Mouse (Mus musculus) forebrain, embryonic 16.5 days (tissue): ENCODE data around the gene Gm9833. TPM values are rescaled to one million over a fixed set of nuclear protein-coding genes. Genes with fewer than 3 reads are reported as not detected.
"Not testable (repeated sequence)": the region's sequence is repeated elsewhere in the genome, so short reads cannot be mapped to it uniquely, and the experiment has no call there.

Experiments
- ATAC-seq: fragments of 200-750 bp; cut with Nextera tagmentation; 2 replicates; pipeline ENCODE4 v1.8.0; 2017; ENCODE audit warnings: mild to moderate bottlenecking, moderate library complexity
- H3K27ac ChIP-seq: fragments of 300-500 bp; sonication (generic); 2 replicates; pipeline ENCODE4 v1.5.1; 2014; ENCODE audit warnings: low read length, control low read depth
- H3K27me3 ChIP-seq: fragments of 300-500 bp; sonication (generic); replicated peaks from 2 replicates; pipeline ENCODE4 v1.6.1; 2014; ENCODE audit warnings: low read length; ENCODE audit not compliant: control insufficient read depth, insufficient read depth
- H3K36me3 ChIP-seq: fragments of 300-500 bp; sonication (generic); 2 replicates; pipeline ENCODE4 v1.6.1; 2014; ENCODE audit not compliant: control insufficient read depth, insufficient read depth
- H3K4me1 ChIP-seq: fragments of 300-500 bp; sonication (generic); replicated peaks from 2 replicates; pipeline ENCODE4 v1.6.1; 2014; ENCODE audit warnings: low read length; ENCODE audit not compliant: control insufficient read depth, insufficient read depth
- H3K4me2 ChIP-seq: fragments of 300-500 bp; sonication (generic); 2 replicates; pipeline ENCODE4 v1.6.1; 2014; ENCODE audit warnings: mild to moderate bottlenecking, low read length, control low read depth
- H3K4me3 ChIP-seq: fragments of 300-500 bp; sonication (generic); replicated peaks from 2 replicates; pipeline ENCODE4 v1.5.1; 2014; ENCODE audit warnings: mild to moderate bottlenecking, low read length, control low read depth
- H3K9ac ChIP-seq: fragments of 300-500 bp; sonication (generic); replicated peaks from 2 replicates; pipeline ENCODE4 v1.6.1; 2014; ENCODE audit warnings: low read depth, low read length, control low read depth
- H3K9me3 ChIP-seq: fragments of 300-500 bp; sonication (generic); 2 replicates; pipeline ENCODE4 v1.6.1; 2016; ENCODE audit warnings: low read length; ENCODE audit not compliant: control insufficient read depth
- WGBS: fragments of 180-500 bp; shearing (Covaris S2); extraction: QIAGEN DNeasy Blood & Tissue Kit; methylation state at CpG from one replicate; pipeline ENCODE4 v1.1.7; 2014; 5-methylcytosine and 5-hydroxymethylcytosine counted together
- polyA plus RNA-seq: library from polyadenylated mRNA; unstranded; fragments of >200 nt; fragmentation: Nextera tagmentation; extraction: Ambion mirVana; gene quantifications from 2 replicates; pipeline ENCODE4 v1.2.1, GENCODE M21; 2015

Gm9833 gene
- 9.0 and 11.6 TPM in 2 replicates for polyA plus RNA-seq

- WGBS, result 31% methylated on average over 30 of the region's 38 CpGs
- not testable (repeated sequence) for H3K27ac ChIP-seq, H3K9me3 ChIP-seq, H3K4me1 ChIP-seq, H3K9ac ChIP-seq, H3K27me3 ChIP-seq, H3K36me3 ChIP-seq, ATAC-seq
- peak within 1 kb of the TSS; percentile 33 for H3K4me3 ChIP-seq
- peak within 1 kb of the TSS; percentile 42 for H3K4me2 ChIP-seq
Observed at GRCm38 (mm10) chr3:10087994-10088393, at the start of gene Gm9833. Gene Gm9833, plus strand, starts transcription at chr3:10088110.

GRCm38 (mm10) chr3:10070070-10070469 lies 17.8 kb upstream of the Gm9833 start:
- Histone ChIP-seq H3K4me2 (no peak overlapping the region), H3K36me3 (no peaks in the 10 kb centered on the region), H3K27me3 (no peaks in the 10 kb centered on the region), H3K4me1 (no peaks in the 10 kb centered on the region), H3K9ac (no peak overlapping the region), H3K27ac (no peak overlapping the region), H3K9me3 (no peaks in the 10 kb centered on the region), H3K4me3 (no peak overlapping the region)
- no peak for ATAC-seq

GRCm38 (mm10) chr3:10075826-10076225 lies 12.1 kb upstream of the Gm9833 start:
- no peak for ATAC-seq
- no peak overlapping the region for H3K4me3 ChIP-seq
- H3K4me1 ChIP-seq, result no peaks in the 10 kb centered on the region
- no peak overlapping the region for H3K4me2 ChIP-seq
- H3K27me3 ChIP-seq, result no peaks in the 10 kb centered on the region
- H3K9me3 ChIP-seq, result no peaks in the 10 kb centered on the region
- no peak overlapping the region for H3K27ac ChIP-seq
- no peak overlapping the region for H3K9ac ChIP-seq
- no peaks in the 10 kb centered on the region for H3K36me3 ChIP-seq

GRCm38 (mm10) chr3:10077096-10077841 lies 10.6 kb upstream of the Gm9833 start:
- Histone ChIP-seq H3K4me2 (no peak overlapping the region), H3K9ac (no peak overlapping the region), H3K4me1 (no peaks in the 10 kb centered on the region), H3K36me3 (no peaks in the 10 kb centered on the region), H3K27me3 (no peaks in the 10 kb centered on the region), H3K27ac (no peak overlapping the region), H3K4me3 (no peak overlapping the region), H3K9me3 (no peaks in the 10 kb centered on the region)
- ATAC-seq, result no peak
- 89% methylated on average over 6 of the region's 6 CpGs for WGBS

GRCm38 (mm10) chr3:10078113-10078512 lies 9.8 kb upstream of the Gm9833 start:
- H3K4me1 ChIP-seq, result no peaks in the 10 kb centered on the region
- no peak overlapping the region for H3K4me3 ChIP-seq
- H3K4me2 ChIP-seq, result no peak overlapping the region
- H3K27me3 ChIP-seq, result no peaks in the 10 kb centered on the region
- WGBS, result 86% methylated on average over 2 of the region's 2 CpGs
- H3K27ac ChIP-seq, result no peak overlapping the region
- H3K9me3 ChIP-seq, result no peaks in the 10 kb centered on the region
- no peak overlapping the region for H3K9ac ChIP-seq
- no peaks in the 10 kb centered on the region for H3K36me3 ChIP-seq
- no peak for ATAC-seq

- no peaks in the 10 kb centered on the region for H3K27me3 ChIP-seq
- H3K36me3 ChIP-seq, result no peaks in the 10 kb centered on the region
- no peak overlapping the region for H3K27ac ChIP-seq
- 59% methylated on average over 5 of the region's 5 CpGs for WGBS
- no peak overlapping the region for H3K4me3 ChIP-seq
- 0 out of 2 replicates have a peak, but pooled peaks have one; percentile 17 for ATAC-seq
- no peaks in the 10 kb centered on the region for H3K9me3 ChIP-seq
- H3K4me1 ChIP-seq, result no peaks in the 10 kb centered on the region
- H3K9ac ChIP-seq, result no peak overlapping the region
- H3K4me2 ChIP-seq, result no peak overlapping the region
Observed at GRCm38 (mm10) chr3:10081336-10081735, 6.6 kb upstream of the Gm9833 start.

- Histone ChIP-seq H3K27ac (no peak overlapping the region), H3K36me3 (no peaks in the 10 kb centered on the region), H3K4me2 (no peak overlapping the region), H3K27me3 (no peaks in the 10 kb centered on the region), H3K4me3 (no peak overlapping the region), H3K9me3 (no peaks in the 10 kb centered on the region), H3K4me1 (no peaks in the 10 kb centered on the region), H3K9ac (no peak overlapping the region)
- WGBS, result 60% methylated on average over 6 of the region's 6 CpGs
- ATAC-seq, result peak; percentile 88
Observed at GRCm38 (mm10) chr3:10081911-10082541, 5.9 kb upstream of the Gm9833 start.

GRCm38 (mm10) chr3:10082545-10083062 lies 5.3 kb upstream of the Gm9833 start:
- no peak for ATAC-seq
- Histone ChIP-seq H3K9ac (no peak overlapping the region), H3K9me3 (no peaks in the 10 kb centered on the region), H3K27me3 (no peaks in the 10 kb centered on the region), H3K4me3 (no peak overlapping the region), H3K36me3 (no peaks in the 10 kb centered on the region), H3K4me2 (no peak overlapping the region), H3K4me1 (no peaks in the 10 kb centered on the region), H3K27ac (no peak overlapping the region)
- 68% methylated on average over 4 of the region's 4 CpGs for WGBS

- H3K4me2 ChIP-seq, result no peak overlapping the region
- H3K9me3 ChIP-seq, result no peaks in the 10 kb centered on the region
- no peak for ATAC-seq
- no peaks in the 10 kb centered on the region for H3K4me1 ChIP-seq
- 86% methylated on average over 3 of the region's 3 CpGs for WGBS
- H3K27me3 ChIP-seq, result no peaks in the 10 kb centered on the region
- no peak overlapping the region for H3K27ac ChIP-seq
- no peak overlapping the region for H3K9ac ChIP-seq
- no peaks in the 10 kb centered on the region for H3K36me3 ChIP-seq
- H3K4me3 ChIP-seq, result no peak overlapping the region
Observed at GRCm38 (mm10) chr3:10084102-10084501, 3.8 kb upstream of the Gm9833 start.
